Mouse (Mus musculus): ENCODE measurements around the gene Med13l. TPM values are rescaled to one million over a fixed set of nuclear protein-coding genes. Genes with fewer than 3 reads are reported as not detected.

Med13l gene
- total and polyA plus RNA-seq, 2 experiments from 2014 or later: 10.5 to 29.5 TPM

DNA sequence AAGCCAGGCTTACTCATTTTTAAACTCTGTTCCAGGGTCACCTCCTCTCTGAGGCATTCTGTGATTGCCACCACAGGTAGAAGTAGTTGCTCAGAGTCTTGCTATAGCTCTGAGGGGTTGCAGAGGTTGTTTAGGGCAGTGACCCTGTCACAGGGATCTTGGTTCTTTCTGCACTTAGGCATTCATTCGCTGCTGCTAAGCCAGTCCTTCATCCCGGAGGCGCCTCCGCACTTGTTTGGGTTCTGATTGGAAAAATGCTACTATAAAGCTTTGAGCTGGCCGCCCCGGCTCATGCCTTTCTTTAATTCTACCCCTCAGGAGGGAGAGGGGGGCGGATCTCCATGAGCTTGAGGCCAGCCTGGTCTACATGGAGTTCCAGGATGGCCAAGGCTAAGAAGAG lies 6.9 kb downstream of the Med13l start:
- H3K9ac ChIP-seq (replicated peaks; ENCODE audit: low read length, poor library complexity, severe bottlenecking): no peak overlapping the region
- peaks cover 19% of the 10 kb centered on the region; the same call in 1 of the 2 replicates for H3K4me1 ChIP-seq (ENCODE audit: insufficient read depth, low read length)
- H3K4me3 ChIP-seq (ENCODE audit: low read depth, low read length): no peak overlapping the region
- TF ChIP-seq CTCF (IDR thresholded peaks at IDR 0.05): no peak
- WGBS: 12% methylated on average over 7 of the region's 7 CpGs
- DNase-seq (ENCODE audit: low spot score) (no peak), ATAC-seq (ENCODE audit: low FRiP score) (no peak)
- no peaks in the 10 kb centered on the region for H3K27me3 ChIP-seq (ENCODE audit: insufficient read depth, low read length)
- no peaks in the 10 kb centered on the region for H3K9me3 ChIP-seq (ENCODE audit: low read length)
- H3K4me2 ChIP-seq (ENCODE audit: low read depth, low read length, poor library complexity, severe bottlenecking): no peak overlapping the region
- no peaks in the 10 kb centered on the region for H3K36me3 ChIP-seq (ENCODE audit: insufficient read depth, low read length)
- H3K27ac ChIP-seq (ENCODE audit: low read depth, low read length): no peak overlapping the region

DNA sequence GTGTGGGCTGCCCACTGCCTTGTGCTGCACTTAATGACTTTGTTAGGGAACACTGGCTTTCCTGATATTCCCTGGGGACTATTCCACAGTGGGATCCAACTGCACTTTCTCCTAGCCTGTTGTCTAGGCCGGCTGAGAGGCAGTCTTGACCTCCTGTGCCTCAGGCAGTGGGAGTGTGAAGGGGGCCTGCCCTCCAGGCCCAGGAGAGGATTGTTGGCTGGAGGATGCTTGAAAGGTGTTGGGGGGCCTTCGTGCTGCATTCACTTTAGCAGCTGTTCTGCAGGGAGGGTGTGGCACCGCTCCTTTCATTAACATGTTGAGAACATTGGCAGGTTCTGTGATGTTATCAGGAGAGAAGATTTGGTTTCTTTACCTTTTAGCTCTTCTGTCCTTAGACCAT lies 8.5 kb downstream of the Med13l start:
- WGBS: 39% methylated on average over 3 of the region's 3 CpGs
- DNase-seq (ENCODE audit: low spot score) (no peak), ATAC-seq (ENCODE audit: low FRiP score) (no peak)
- Histone ChIP-seq H3K4me1 (ENCODE audit: insufficient read depth, low read length) (peaks cover 16% of the 10 kb centered on the region; the same call in 1 of the 2 replicates), H3K4me3 (ENCODE audit: low read depth, low read length) (no peak overlapping the region), H3K27me3 (ENCODE audit: insufficient read depth, low read length) (no peaks in the 10 kb centered on the region), H3K36me3 (ENCODE audit: insufficient read depth, low read length) (no peaks in the 10 kb centered on the region), H3K27ac (ENCODE audit: low read depth, low read length) (no peak overlapping the region), H3K9ac (replicated peaks; ENCODE audit: low read length, poor library complexity, severe bottlenecking) (no peak overlapping the region), H3K4me2 (ENCODE audit: low read depth, low read length, poor library complexity, severe bottlenecking) (no peak overlapping the region), H3K9me3 (ENCODE audit: low read length) (no peaks in the 10 kb centered on the region)
- TF ChIP-seq CTCF (IDR thresholded peaks at IDR 0.05): no peak

DNA sequence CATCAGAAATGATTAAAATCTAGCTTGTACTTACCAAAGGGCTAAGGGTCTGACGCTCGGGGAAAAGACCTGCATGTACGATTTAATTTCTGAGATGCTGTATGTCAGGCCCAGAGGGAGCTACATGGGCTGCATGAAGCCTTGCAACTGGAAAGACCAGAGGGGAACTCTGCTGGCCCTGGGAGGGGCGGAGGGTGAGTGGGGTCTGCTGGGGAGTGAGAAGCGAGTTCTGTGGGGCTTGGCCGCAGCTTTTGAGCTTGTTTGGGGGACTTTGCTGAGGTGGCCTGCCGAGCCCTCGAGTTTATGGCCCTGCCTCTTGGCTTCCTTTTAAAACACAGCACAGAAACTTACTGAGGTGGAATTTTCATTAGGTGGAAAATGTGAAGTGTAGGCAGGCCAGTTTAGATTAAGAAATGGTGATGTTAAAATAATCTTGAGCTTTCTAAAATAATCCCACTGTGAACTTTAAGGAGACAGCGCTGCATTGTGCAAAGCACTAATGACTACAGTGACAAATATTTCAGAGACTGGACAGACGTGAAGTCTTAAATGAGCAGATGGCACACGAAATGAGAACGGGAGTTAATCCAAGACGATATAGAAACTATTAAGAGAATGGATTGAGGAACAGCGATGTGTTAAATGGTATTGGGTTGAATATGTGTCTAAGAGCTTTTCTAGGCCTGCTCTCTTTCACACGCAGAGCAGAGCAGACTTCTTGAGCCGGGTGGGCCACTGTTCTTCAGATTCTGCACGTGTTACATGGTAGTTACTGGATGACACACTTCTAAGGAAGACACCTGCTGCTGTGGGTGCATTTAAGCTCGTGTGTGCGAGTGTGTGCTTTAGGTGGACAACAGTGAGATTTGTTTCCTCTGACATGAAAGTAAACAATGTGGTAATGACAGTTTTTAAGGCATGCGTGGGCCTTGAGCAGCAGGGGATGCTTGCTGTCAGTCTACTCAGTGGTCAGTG lies 9.4 kb downstream of the Med13l start:
- H3K9ac ChIP-seq (replicated peaks; ENCODE audit: low read length, poor library complexity, severe bottlenecking): no peak overlapping the region; the same call in 1 of the 2 replicates
- DNase-seq (ENCODE audit: low spot score): peak; percentile 17
- no peaks in the 10 kb centered on the region for H3K36me3 ChIP-seq (ENCODE audit: insufficient read depth, low read length)
- H3K4me3 ChIP-seq (ENCODE audit: low read depth, low read length): no peak overlapping the region
- H3K4me1 ChIP-seq (ENCODE audit: insufficient read depth, low read length): peaks cover 13% of the 10 kb centered on the region; the same call in 1 of the 2 replicates
- H3K9me3 ChIP-seq (ENCODE audit: low read length): no peaks in the 10 kb centered on the region
- no peak for ATAC-seq (ENCODE audit: low FRiP score)
- TF ChIP-seq CTCF (IDR thresholded peaks at IDR 0.05): no peak
- no peaks in the 10 kb centered on the region for H3K27me3 ChIP-seq (ENCODE audit: insufficient read depth, low read length)
- 44% methylated on average over 20 of the region's 20 CpGs for WGBS
- H3K27ac ChIP-seq (ENCODE audit: low read depth, low read length): no peak overlapping the region
- H3K4me2 ChIP-seq (ENCODE audit: low read depth, low read length, poor library complexity, severe bottlenecking): no peak overlapping the region

DNA sequence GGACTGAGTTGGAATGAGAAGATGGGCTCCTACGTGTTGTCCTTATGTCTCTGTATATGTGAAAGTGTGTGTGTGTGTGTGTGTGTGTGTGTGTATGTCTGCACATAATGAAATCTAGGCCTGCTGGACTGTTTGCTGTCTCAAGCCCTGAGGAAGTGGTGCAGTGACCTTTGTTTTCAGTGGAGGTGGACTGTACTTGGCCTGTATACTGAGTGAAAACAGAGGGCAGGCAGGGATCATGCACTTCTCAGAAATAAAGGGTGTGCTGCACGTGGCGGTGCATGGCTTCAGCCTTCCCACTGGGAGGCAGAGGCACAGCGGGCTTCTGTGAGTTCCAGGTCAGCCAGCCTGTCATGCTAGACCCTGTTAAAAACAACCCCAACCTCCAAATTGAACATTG lies 11.0 kb downstream of the Med13l start:
- H3K4me1 ChIP-seq (ENCODE audit: insufficient read depth, low read length): peaks cover 7% of the 10 kb centered on the region; the same call in 1 of the 2 replicates

GRCm38 (mm10) chr5:118574236-118574635 lies 13.8 kb downstream of the Med13l start:
- H3K9ac ChIP-seq (replicated peaks; ENCODE audit: low read length, poor library complexity, severe bottlenecking): no peak overlapping the region
- H3K9me3 ChIP-seq (ENCODE audit: low read length): no peaks in the 10 kb centered on the region
- H3K4me1 ChIP-seq (ENCODE audit: insufficient read depth, low read length): peaks cover 4% of the 10 kb centered on the region; the same call in 1 of the 2 replicates
- ATAC-seq (ENCODE audit: low FRiP score) (no peak), DNase-seq (ENCODE audit: low spot score) (no peak)
- H3K27ac ChIP-seq (ENCODE audit: low read depth, low read length): no peak overlapping the region
- no peaks in the 10 kb centered on the region for H3K27me3 ChIP-seq (ENCODE audit: insufficient read depth, low read length)
- no peak for TF ChIP-seq CTCF (IDR thresholded peaks at IDR 0.05)
- H3K4me3 ChIP-seq (ENCODE audit: low read depth, low read length): no peak overlapping the region
- no peak overlapping the region for H3K4me2 ChIP-seq (ENCODE audit: low read depth, low read length, poor library complexity, severe bottlenecking)
- no peaks in the 10 kb centered on the region for H3K36me3 ChIP-seq (ENCODE audit: insufficient read depth, low read length)
- 75% methylated on average over 3 of the region's 3 CpGs for WGBS

More for the DNA sequence above, 11.0 kb downstream of the Med13l start:
- H3K4me3 ChIP-seq (ENCODE audit: low read depth, low read length): no peak overlapping the region
- no peak overlapping the region for H3K27ac ChIP-seq (ENCODE audit: low read depth, low read length)
- no peaks in the 10 kb centered on the region for H3K27me3 ChIP-seq (ENCODE audit: insufficient read depth, low read length)
- H3K36me3 ChIP-seq (ENCODE audit: insufficient read depth, low read length): no peaks in the 10 kb centered on the region
- WGBS: 54% methylated on average over 4 of the region's 4 CpGs
- H3K4me2 ChIP-seq (ENCODE audit: low read depth, low read length, poor library complexity, severe bottlenecking): no peak overlapping the region
- TF ChIP-seq CTCF (IDR thresholded peaks at IDR 0.05): peak; percentile 6; the same call in 1 of the 2 replicates
- no peak for ATAC-seq (ENCODE audit: low FRiP score)
- H3K9me3 ChIP-seq (ENCODE audit: low read length): no peaks in the 10 kb centered on the region
- no peak overlapping the region for H3K9ac ChIP-seq (replicated peaks; ENCODE audit: low read length, poor library complexity, severe bottlenecking)
- no peak for DNase-seq (ENCODE audit: low spot score)

- no peak for DNase-seq (ENCODE audit: low spot score)
- no peak for ATAC-seq (ENCODE audit: low FRiP score)
- no peaks in the 10 kb centered on the region for H3K27me3 ChIP-seq (ENCODE audit: insufficient read depth, low read length)
- H3K36me3 ChIP-seq (ENCODE audit: insufficient read depth, low read length): no peaks in the 10 kb centered on the region
- H3K4me3 ChIP-seq (ENCODE audit: low read depth, low read length): no peak overlapping the region
- no peak overlapping the region for H3K27ac ChIP-seq (ENCODE audit: low read depth, low read length)
- TF ChIP-seq CTCF (IDR thresholded peaks at IDR 0.05): 0 out of 2 replicates have a peak, but pooled peaks have one; percentile 6
- no peaks in the 10 kb centered on the region for H3K9me3 ChIP-seq (ENCODE audit: low read length)
- peaks cover 4% of the 10 kb centered on the region; the same call in 1 of the 2 replicates for H3K4me1 ChIP-seq (ENCODE audit: insufficient read depth, low read length)
- whole genome bisulfite sequencing: 49% methylated on average over 7 of the region's 7 CpGs
- no peak overlapping the region for H3K9ac ChIP-seq (replicated peaks; ENCODE audit: low read length, poor library complexity, severe bottlenecking)
- no peak overlapping the region for H3K4me2 ChIP-seq (ENCODE audit: low read depth, low read length, poor library complexity, severe bottlenecking)
Measured at GRCm38 (mm10) chr5:118574997-118575396, 14.5 kb downstream of the Med13l start.

All from midbrain, postnatal 0 days (tissue).